Mouse (Mus musculus) gonadal fat pad, adult 2 months (tissue): Measurements from ENCODE around the gene Hip1. TPM values are rescaled to one million over a fixed set of nuclear protein-coding genes. Genes with fewer than 3 reads are reported as not detected.
"Not testable (repeated sequence)": the region's sequence is repeated elsewhere in the genome, so short reads cannot be mapped to it uniquely, and the experiment has no call there.

ENCODE experiments used
- DNase-seq: peaks from one replicate; pipeline ENCODE4 v3.0.0-alpha.2; 2012; ENCODE audit warnings: low read depth
- polyA plus RNA-seq: library from polyadenylated mRNA; depleted of rRNA; stranded (reverse); fragments of >200 nt; gene quantifications from 2 replicates; pipeline ENCODE4 v1.2.3, GENCODE M21; 2012; rRNA removed

The Hip1 gene
- polyA plus RNA-seq, 1 experiment: 34.9 TPM

- not testable (repeated sequence) for DNase-seq
Observed at GRCm38 (mm10) chr5:135369196-135369595, 175.7 kb downstream of the Hip1 start.

DNA sequence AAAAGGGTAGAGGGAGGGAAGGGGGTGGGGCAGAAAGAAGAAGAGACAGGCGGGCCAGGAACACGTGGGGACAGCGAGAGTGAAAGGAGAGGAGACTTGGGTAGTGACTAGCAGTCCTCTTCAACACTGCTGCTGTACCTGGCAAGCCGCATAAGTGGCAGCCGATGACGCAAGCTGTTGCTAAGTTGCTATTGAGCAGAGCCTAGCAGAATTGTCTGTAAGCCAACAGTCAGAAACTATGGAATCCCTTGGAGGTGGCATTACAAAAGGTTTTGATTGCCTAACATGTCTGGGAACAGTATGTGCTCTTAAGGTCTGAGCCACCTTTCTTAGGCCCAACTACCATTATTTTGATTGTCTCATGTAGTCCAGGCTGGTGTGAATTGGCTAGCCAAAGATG lies 176.6 kb downstream of the Hip1 start:
- peak; percentile 96 for DNase-seq

DNA sequence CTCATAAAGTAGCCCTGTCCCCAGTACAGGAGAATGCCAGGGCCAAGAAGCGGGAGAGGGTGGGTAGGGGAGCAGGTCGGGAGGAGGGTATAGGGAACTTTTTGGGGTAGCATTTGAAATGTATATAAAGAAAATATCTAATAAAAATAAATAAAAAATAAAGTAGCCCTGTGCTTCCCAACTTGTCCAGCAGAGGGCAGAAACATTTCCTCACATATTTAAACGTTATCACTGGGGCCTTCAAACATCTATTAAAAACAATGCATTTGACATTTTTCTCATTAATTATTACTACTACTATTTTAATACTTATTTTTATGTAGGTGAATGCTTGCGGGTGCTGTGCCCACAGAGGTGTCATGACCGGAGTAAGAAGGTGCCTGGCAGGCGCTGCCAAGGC lies 177.1 kb downstream of the Hip1 start:
- DNase-seq: no peak

DNA sequence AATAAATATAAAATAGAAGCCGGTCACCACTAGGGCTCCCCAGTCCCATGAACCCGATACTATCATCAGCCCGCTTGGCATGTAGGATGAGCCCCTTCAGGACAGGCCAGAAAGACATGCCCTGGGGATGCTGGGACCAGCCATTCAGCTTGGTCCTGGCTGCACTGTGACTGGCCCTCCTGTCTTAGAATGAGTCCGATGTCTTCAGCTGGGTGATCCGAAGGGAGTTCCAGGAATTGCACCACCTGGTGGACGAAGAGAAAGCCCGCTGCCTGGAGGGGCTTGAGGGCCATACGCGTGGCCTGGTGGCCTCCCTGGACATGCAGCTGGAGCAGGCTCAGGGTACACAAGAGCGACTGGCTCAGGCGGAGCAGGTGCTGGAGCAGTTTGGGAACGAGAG lies 181.4 kb downstream of the Hip1 start:
- no peak for DNase-seq

DNA sequence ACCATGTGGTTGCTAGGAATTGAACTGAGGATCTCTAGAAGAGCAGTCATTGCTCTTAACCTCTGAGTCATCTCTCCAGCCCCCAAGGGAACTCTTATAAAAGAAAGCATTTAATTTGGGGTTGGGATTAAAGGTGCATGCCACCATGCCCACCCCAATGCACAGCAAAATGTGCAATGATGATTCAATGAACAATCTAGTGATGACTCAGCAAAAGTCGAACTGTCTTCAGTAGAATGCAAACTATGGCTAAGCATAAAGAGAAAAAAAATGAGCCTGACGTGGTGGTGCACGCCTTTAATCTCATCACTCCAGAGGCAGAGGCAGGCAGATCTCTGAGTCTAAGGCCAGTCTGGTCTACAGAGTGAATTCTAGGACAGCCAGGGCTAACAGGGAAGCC lies 182.3 kb downstream of the Hip1 start:
- DNase-seq: no peak

GRCm38 (mm10) chr5:135359772-135360171 lies 185.1 kb downstream of the Hip1 start:
- DNase-seq: no peak

- no peak for DNase-seq
Observed at GRCm38 (mm10) chr5:135357556-135357955, 187.4 kb downstream of the Hip1 start.

Other genes starting within 250 kb of the Hip1 start
- gene Fkbp6, start 195.1 kb downstream of the Hip1 start, polyA plus RNA-seq: 0.10 TPM in 1 of 2 replicates, not detected in the other
- gene Trim50, start 191.8 kb downstream of the Hip1 start, polyA plus RNA-seq: not detected in 2 replicates
- gene Nsun5, start 175.2 kb downstream of the Hip1 start, polyA plus RNA-seq: 20.4 and 28.4 TPM in 2 replicates
- gene Pom121, start 150.6 kb downstream of the Hip1 start, polyA plus RNA-seq: 7.1 and 13.9 TPM in 2 replicates
- gene Ccl26, start 18.4 kb upstream of the Hip1 start, polyA plus RNA-seq: not detected in 2 replicates
- 10.5 and 12.6 TPM in 2 replicates for gene Ccl24, start 27.9 kb upstream of the Hip1 start, polyA plus RNA-seq
- 48.0 and 52.7 TPM in 2 replicates for gene Rhbdd2, start 87.5 kb upstream of the Hip1 start, polyA plus RNA-seq
- gene Por, start 124.9 kb upstream of the Hip1 start, polyA plus RNA-seq: 227 and 302 TPM in 2 replicates
- 118 and 209 TPM in 2 replicates for gene Tmem120a, start 199.3 kb upstream of the Hip1 start, polyA plus RNA-seq
- gene Styxl1, start 233.3 kb upstream of the Hip1 start, polyA plus RNA-seq: 1.9 and 2.7 TPM in 2 replicates
- 491 and 596 TPM in 2 replicates for gene Mdh2, start 233.4 kb upstream of the Hip1 start, polyA plus RNA-seq